Mouse (Mus musculus): ENCODE data around the gene Sgcg.

The Sgcg gene

DNA sequence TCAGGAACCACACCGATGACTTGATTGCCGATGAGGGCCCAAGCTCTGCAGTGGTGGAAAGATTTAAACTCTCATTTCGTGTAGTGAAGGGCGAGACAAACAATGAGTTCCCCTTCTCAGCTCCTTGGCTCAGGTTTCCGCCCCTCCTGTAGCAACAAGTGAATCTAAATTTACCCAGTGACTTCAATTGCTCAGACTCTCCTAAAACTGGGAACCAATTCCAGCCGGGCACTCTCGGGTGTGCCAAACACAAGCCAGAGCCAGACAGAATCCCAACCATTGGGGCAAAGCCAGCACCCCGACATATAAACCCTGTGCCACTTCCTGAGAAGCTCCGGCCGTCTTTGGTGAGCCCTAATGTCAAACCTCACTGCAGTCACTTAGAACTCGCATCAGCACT lies at the start of gene Sgcg:
TSS of gene Sgcg (minus strand) at position 139 of the 400 bp plus-strand sequence.
- in situ Hi-C loops (cut with MboI; ENCODE audit: low pct_unique_long_range_greater_than_20kb in 1 of 2, low sequenced_read_pairs in 2 of 2, unreplicated experiment in 1 of 2): no loop called here

DNA sequence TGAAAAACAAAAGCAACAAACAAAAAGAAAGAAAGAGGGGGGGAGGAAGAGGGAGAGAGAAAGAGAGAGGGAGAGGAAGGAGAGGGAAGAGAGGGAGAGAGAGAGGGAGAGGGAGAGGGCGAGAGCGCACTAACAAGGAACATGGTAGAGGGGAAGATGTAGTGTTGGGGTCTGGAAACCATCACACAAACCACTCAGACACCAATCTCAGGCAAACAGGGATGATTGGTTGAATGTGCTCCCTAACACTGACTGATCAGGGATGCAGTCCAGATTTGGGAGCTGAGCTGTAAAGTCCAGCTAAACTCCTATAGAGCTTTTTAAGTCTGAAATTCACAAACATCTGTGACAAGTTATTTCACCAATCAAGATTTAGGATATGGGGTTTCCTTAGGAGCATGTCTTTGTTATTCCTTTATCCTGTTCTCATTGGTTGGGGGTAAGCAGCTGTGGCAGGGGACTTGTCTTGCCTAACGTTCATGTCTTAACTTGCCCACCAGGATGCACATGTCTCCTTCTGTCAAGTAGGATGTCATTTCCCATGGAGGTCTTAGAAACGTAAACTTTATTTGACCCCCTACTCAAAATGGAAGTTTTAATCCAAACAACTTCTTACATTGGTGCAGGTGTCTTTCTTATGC lies 45.8 kb upstream of the Sgcg start:
- in situ Hi-C loops (cut with MboI; ENCODE audit: low pct_unique_long_range_greater_than_20kb in 1 of 2, low sequenced_read_pairs in 2 of 2, unreplicated experiment in 1 of 2): no loop called here

- in situ Hi-C loops (cut with MboI; ENCODE audit: low pct_unique_long_range_greater_than_20kb in 1 of 2, low sequenced_read_pairs in 2 of 2, unreplicated experiment in 1 of 2): no loop called here
Observed at GRCm38 (mm10) chr14:61302428-61302827, 44.1 kb upstream of the Sgcg start.

DNA sequence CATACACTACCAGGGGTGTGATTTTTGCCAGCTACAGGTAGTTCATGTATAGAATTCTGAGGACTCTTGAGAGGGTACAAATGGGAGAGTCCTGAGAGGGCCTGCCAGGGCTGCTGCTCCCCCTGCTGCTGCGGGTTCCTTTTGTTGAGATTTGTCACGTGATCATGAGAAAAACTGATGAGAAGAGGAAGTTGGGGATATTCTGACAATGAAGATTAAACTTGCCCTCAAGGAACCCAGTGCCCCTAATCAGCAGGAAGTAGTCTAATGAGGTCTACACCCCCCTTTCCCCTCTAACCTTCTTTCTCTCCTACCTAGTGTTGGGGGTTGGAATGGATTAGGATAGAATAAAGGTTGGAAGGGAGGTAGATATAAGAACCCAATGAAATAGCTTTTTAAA lies 43.0 kb upstream of the Sgcg start:
- in situ Hi-C loops (cut with MboI; ENCODE audit: low pct_unique_long_range_greater_than_20kb in 1 of 2, low sequenced_read_pairs in 2 of 2, unreplicated experiment in 1 of 2): no loop called here

GRCm38 (mm10) chr14:61299810-61300209 lies 41.5 kb upstream of the Sgcg start:
- in situ Hi-C loops (cut with MboI; ENCODE audit: low pct_unique_long_range_greater_than_20kb in 1 of 2, low sequenced_read_pairs in 2 of 2, unreplicated experiment in 1 of 2): loop anchor here in 1 of 2 experiments (10.0 kb wide), 1 partner anchor 505 kb away; no protein-coding TSS in a partner anchor

DNA sequence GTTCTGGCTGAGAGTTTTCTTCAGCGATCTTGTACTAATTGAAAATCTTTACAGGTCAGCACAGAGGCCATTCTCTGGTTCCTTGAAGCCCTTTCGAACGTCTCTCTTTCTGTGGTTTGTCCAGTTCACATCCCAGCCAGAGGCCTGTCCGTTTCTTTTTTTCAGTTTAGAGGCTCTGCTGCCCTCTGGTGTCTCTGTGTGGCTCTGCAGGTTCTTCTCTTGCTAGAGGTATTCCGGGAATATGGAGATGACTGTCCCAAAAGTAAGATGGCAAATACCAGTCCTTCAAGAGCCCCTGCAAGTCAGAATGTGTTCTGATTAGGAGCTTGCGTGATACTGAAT lies 36.4 kb upstream of the Sgcg start:
- in situ Hi-C loops (cut with MboI; ENCODE audit: low pct_unique_long_range_greater_than_20kb in 1 of 2, low sequenced_read_pairs in 2 of 2, unreplicated experiment in 1 of 2): loop anchor here in 1 of 2 experiments (10.0 kb wide), 1 partner anchor 500 kb away; no protein-coding TSS in a partner anchor

DNA sequence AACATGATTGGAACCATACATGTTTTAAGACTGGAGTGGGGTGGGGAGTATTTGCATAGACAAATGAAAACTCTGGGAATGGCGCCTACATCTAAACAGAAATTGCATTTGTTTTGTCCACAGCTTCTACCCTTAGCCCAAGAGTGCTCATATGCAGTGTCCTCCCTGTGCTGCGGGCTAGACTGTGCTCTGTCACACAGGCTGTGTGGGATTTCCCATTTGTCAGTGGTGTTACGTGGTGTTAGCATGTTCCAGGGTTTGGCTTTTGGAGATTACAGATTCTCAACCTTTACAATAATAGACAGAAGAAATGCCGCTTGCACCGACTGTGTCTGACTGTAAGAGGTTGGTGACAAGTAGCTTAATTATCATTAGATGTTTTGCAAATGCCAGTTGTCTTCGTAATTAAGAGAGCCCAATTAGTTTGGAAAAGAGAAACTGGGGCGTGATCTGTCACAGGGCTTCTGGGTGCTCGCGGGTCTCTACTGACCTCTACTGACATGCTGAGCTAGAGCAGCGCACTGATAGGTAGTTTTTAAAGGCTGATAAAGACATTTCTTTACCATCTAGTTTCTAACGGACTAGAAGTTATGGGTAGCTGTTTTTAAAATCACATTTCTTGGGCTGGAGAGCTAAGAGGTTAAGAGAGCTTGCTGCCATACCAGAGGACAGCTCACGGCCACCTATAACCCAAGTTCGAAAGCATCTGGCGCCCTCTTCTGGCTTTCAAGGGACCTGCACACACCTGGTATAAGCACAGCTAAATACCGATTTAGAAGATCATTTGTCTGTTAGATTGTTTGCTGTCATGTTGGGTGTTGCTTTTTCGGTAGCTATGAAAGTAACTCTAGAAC lies 35.8 kb upstream of the Sgcg start:
- in situ Hi-C loops (cut with MboI; ENCODE audit: low pct_unique_long_range_greater_than_20kb in 1 of 2, low sequenced_read_pairs in 2 of 2, unreplicated experiment in 1 of 2): loop anchor here in 1 of 2 experiments (10.0 kb wide), 1 partner anchor 499 kb away; no protein-coding TSS in a partner anchor

GRCm38 (mm10) chr14:61290664-61291063 lies 32.4 kb upstream of the Sgcg start:
- in situ Hi-C loops (cut with MboI; ENCODE audit: low pct_unique_long_range_greater_than_20kb in 1 of 2, low sequenced_read_pairs in 2 of 2, unreplicated experiment in 1 of 2): loop anchor here in 1 of 2 experiments (10.0 kb wide), 1 partner anchor 496 kb away; no protein-coding TSS in a partner anchor

GRCm38 (mm10) chr14:61288606-61289286 lies 30.5 kb upstream of the Sgcg start:
- in situ Hi-C loops (cut with MboI; ENCODE audit: low pct_unique_long_range_greater_than_20kb in 1 of 2, low sequenced_read_pairs in 2 of 2, unreplicated experiment in 1 of 2): no loop called here

DNA sequence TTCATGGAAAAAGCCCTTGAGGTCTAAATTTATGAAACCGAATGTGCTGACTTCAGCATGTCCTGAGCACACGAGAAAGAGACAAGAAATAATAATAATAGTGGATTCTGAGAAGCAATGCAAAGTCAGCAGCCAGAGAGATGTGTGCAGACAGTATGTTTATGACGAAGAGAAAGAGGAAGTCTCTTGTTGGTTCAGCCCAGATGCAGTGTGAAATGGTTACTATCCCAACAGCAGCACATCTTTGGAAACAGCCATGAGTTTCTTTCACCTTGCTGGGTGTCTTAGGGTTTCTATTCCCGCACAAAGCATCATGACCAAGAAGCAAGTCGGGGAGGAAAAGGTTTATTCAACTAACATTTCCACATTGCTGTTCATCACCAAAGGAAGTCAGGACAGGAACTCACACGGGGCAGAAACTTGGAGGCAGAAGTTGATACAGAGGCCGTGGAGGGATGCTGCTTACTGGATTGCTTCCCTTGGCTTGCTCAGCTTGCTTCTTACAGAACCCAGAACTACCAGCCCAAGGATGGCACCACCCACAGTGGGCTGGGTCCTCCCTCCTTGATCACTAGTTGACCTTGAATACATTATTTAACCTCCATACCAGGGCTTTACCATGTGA lies 20.5 kb upstream of the Sgcg start:
- in situ Hi-C loops (cut with MboI; ENCODE audit: low pct_unique_long_range_greater_than_20kb in 1 of 2, low sequenced_read_pairs in 2 of 2, unreplicated experiment in 1 of 2): no loop called here

DNA sequence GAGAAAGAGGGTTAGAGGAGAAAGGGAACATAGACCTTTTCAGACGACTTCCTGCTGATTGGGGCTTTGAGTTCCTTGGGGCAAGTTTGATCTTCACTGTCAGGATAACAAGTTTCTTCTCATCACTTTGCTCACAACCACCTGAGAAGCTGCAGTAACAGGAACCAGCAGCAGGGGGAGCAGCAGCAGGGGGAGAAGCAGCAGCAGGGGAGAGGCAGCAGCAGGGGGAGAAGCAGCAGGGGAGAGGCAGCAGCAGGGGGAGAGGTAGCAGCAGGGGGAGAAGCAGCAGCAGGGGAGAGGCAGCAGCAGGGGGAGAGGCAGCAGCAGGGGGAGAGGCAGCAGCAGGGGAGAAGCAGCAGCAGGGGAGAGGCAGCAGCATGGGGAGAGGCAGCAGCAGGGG lies 19.0 kb upstream of the Sgcg start:
- in situ Hi-C loops (cut with MboI; ENCODE audit: low pct_unique_long_range_greater_than_20kb in 1 of 2, low sequenced_read_pairs in 2 of 2, unreplicated experiment in 1 of 2): no loop called here

DNA sequence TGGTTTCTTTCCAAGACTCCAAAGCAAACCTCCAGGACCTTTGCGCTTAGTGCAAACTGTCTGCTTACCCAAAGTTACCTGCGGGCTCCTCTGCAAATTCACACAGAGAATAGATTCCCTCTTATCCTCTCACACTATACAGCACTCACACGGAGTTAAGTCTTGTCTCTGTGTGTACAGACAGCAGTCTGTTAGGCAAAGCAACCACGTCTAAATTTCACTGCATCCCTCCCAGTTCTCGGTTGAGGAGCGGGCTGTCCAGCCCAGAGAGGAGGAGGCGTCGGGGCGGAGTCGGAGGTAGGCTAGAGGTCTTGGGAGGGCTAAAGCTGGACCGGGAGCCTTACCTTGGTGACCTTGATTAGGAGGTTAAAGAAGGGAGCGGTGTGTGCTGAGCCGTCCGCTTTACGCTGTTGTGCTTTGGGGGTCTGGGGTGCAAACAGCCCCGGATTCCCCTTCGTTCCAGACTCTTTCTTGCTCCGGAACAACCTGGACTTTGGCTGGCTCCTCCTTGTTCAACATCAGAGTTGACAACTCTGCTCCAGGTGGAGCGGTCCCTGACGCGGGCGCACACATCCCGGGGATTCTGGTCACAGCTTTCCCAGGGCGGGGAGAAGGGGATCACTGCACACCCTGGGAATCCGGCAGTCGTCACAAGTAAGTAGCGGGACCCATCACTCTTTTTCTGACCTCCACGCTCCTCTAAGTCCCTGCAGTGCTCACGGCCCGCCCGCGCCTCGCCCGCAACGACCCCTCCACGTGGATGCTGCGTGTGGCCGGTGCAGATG lies 16.3 kb upstream of the Sgcg start:
- in situ Hi-C loops (cut with MboI; ENCODE audit: low pct_unique_long_range_greater_than_20kb in 1 of 2, low sequenced_read_pairs in 2 of 2, unreplicated experiment in 1 of 2): no loop called here

DNA sequence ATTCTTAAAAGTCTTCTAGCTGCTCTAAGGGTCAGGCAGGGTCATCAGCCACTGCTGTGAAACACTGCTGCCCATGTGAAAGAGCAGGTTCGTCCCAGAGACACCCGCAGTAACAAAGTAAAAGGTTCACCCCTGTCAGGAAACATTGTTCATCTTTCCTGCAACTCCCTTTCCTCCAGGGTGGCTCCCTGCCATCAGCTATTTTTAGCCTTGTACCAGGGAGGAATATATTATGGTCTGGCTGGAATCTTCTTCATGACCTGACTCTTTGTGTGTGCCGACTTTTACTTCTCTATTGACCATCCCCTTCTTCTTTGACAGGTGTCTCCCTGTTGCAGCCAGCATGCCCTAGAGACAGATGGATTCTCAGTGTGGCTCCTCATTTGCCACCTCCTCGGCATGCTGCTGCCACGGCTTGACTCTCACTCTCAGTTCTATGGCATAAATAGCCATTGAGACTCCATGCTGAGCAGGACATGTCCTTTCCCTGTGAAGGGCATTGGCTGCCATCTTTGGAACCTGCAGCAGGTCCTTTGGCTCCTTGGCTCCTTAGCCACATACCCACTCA lies 9.7 kb upstream of the Sgcg start:
- in situ Hi-C loops (cut with MboI; ENCODE audit: low pct_unique_long_range_greater_than_20kb in 1 of 2, low sequenced_read_pairs in 2 of 2, unreplicated experiment in 1 of 2): no loop called here

DNA sequence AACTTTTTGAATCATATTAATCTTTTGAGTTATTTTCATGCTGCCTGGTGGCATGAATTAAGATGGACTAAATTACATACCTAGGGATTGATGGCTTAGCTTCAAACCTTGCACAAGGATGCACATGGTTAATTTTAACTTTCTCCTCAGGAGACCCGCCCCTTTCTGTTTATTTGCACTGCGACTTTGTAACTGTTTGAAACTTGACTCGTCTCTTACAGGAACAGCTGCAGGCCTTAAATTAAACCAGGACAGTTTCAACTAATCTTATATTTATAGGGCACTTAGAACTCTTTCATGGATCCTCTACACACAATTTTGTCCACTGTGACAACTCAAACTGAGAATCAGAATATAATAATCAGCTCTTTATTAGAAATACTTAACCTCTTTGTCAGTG lies 794 bp upstream of the Sgcg start:
- in situ Hi-C loops (cut with MboI; ENCODE audit: low pct_unique_long_range_greater_than_20kb in 1 of 2, low sequenced_read_pairs in 2 of 2, unreplicated experiment in 1 of 2): no loop called here

DNA sequence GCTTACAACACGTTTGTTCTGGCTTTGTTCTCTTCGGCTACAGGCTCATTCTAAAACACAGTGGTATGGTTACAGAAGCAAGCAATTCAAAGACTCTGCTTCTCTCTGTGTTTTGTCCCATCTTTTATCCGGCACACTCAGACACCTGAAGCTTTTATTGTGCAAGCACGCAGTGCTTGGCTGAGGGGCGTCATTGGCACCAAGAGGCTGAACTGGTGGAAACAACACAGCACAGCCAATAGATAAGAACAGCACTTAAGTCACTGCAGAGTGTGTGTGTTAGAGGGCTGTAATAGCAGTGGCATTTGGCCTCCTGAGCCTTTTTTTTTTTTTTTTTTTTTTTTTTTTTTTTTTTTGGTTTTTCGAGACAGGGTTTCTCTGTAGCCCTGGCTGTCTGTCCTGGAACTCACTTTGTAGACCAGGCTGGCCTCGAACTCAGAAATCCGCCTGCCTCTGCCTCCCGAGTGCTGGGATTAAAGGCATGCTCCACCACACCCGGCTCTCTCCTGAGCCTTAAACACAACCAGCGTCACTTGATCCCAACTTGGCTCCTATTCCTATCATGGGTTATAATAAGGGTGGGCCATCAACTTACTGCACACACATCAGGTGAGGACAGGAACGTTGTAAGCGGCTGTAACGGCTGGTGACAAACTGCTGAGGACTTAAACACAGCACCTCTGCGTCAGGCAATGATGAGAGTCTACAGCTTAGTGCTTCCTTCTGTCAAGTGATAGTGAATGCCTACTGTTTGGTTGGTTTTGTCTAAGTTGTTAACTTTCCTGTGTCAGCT lies 5.5 kb downstream of the Sgcg start:
- in situ Hi-C loops (cut with MboI; ENCODE audit: low pct_unique_long_range_greater_than_20kb in 1 of 2, low sequenced_read_pairs in 2 of 2, unreplicated experiment in 1 of 2): no loop called here

GRCm38 (mm10) chr14:61246444-61246843 lies 11.8 kb downstream of the Sgcg start:
- in situ Hi-C loops (cut with MboI; ENCODE audit: low pct_unique_long_range_greater_than_20kb in 1 of 2, low sequenced_read_pairs in 2 of 2, unreplicated experiment in 1 of 2): no loop called here

- in situ Hi-C loops (cut with MboI; ENCODE audit: low pct_unique_long_range_greater_than_20kb in 1 of 2, low sequenced_read_pairs in 2 of 2, unreplicated experiment in 1 of 2): no loop called here
Observed at GRCm38 (mm10) chr14:61242611-61243010, 15.7 kb downstream of the Sgcg start.
